Mouse (Mus musculus) heart, postnatal 0 days (tissue): ENCODE results near the gene Prg3. TPM values are rescaled to one million over a fixed set of nuclear protein-coding genes. Genes with fewer than 3 reads are reported as not detected.

ENCODE experiments used
- ATAC-seq: fragments of 200-750 bp; cut with Nextera tagmentation; 2 replicates; pipeline ENCODE4 v1.8.0; 2017; ENCODE audit warnings: low read depth, moderate number of reproducible peaks, moderate library complexity; ENCODE audit not compliant: insufficient read depth
- DNase-seq: peaks from one replicate; pipeline ENCODE4 v3.0.0-alpha.2; 2016; ENCODE audit warnings: low spot score
- H3K27ac ChIP-seq: fragments of 300-500 bp; sonication (generic); 2 replicates; pipeline ENCODE4 v1.5.1; 2014; ENCODE audit warnings: low read depth, mild to moderate bottlenecking
- H3K27me3 ChIP-seq: fragments of 300-500 bp; sonication (generic); 2 replicates; pipeline ENCODE4 v1.6.1; 2014; ENCODE audit warnings: low read length, mixed read lengths; ENCODE audit not compliant: control insufficient read depth, insufficient read depth
- H3K36me3 ChIP-seq: fragments of 300-500 bp; sonication (generic); replicated peaks from 2 replicates; pipeline ENCODE4 v1.6.1; 2014; ENCODE audit warnings: low read length, mixed read lengths; ENCODE audit not compliant: control insufficient read depth, insufficient read depth
- H3K4me1 ChIP-seq: fragments of 300-500 bp; sonication (generic); 2 replicates; pipeline ENCODE4 v1.6.1; 2014; ENCODE audit warnings: antibody characterized with exemption; ENCODE audit not compliant: control insufficient read depth, insufficient read depth
- H3K4me2 ChIP-seq: fragments of 300-500 bp; sonication (generic); 2 replicates; pipeline ENCODE4 v1.6.1; 2014; ENCODE audit warnings: low read depth, mild to moderate bottlenecking, low read length, moderate library complexity
- H3K4me3 ChIP-seq: fragments of 300-500 bp; sonication (generic); 2 replicates; pipeline ENCODE4 v1.5.1; 2014; ENCODE audit warnings: low read depth, low read length
- H3K9ac ChIP-seq: fragments of 300-500 bp; sonication (generic); replicated peaks from 2 replicates; pipeline ENCODE4 v1.6.1; 2014; ENCODE audit warnings: low read depth, low read length, mixed read lengths
- H3K9me3 ChIP-seq: fragments of 300-500 bp; sonication (generic); replicated peaks from 2 replicates; pipeline ENCODE4 v1.6.1; 2016; ENCODE audit warnings: low read length; ENCODE audit not compliant: control insufficient read depth
- CTCF ChIP-seq: IDR thresholded peaks from 2 replicates; pipeline ENCODE4 v1.5.1; 2016; ENCODE audit warnings: antibody characterized with exemption, control low read depth, low read depth
- EP300 ChIP-seq: IDR thresholded peaks from 2 replicates; pipeline ENCODE4 v1.6.1; 2016; ENCODE audit warnings: antibody characterized with exemption, low read depth
- WGBS: fragments of 180-500 bp; shearing (Covaris S2); extraction: QIAGEN DNeasy Blood & Tissue Kit; methylation state at CpG from one replicate; pipeline ENCODE4 v1.1.7; 2014; 5-methylcytosine and 5-hydroxymethylcytosine counted together
- polyA plus RNA-seq: library from polyadenylated mRNA; unstranded; fragments of >200 nt; fragmentation: Nextera tagmentation; extraction: Ambion mirVana; gene quantifications from 2 replicates; pipeline ENCODE4 v1.2.1, GENCODE M21; 2015
- total RNA-seq: library from RNA; depleted of rRNA; stranded (reverse); fragments of >200 nt; gene quantifications from 2 replicates; pipeline ENCODE4 v1.2.3, GENCODE M21; 2014; ENCODE audit warnings: low replicate concordance; rRNA removed

Prg3 gene
- total and polyA plus RNA-seq, 2 experiments from 2014 or later = not detected

GRCm38 (mm10) chr2:85038336-85038735 lies 50.3 kb downstream of the Prg3 start:
- H3K4me2 ChIP-seq = peak overlapping the region; percentile 84
- H3K4me1 ChIP-seq = peaks cover 17% of the 10 kb centered on the region
- TF ChIP-seq EP300 (no peak), CTCF (no peak)
- H3K36me3 ChIP-seq = peaks cover 41% of the 10 kb centered on the region
- H3K9ac ChIP-seq = peak overlapping the region; percentile 86
- H3K27ac ChIP-seq = no peak overlapping the region
- ATAC-seq = no peak
- H3K9me3 ChIP-seq = no peaks in the 10 kb centered on the region
- 87% methylated on average over 13 of the region's 13 CpGs for WGBS
- no peaks in the 10 kb centered on the region for H3K27me3 ChIP-seq
- H3K4me3 ChIP-seq = peak overlapping the region; percentile 82
- no peak for DNase-seq

Other genes starting within 250 kb of the Prg3 start
- 4.3 TPM in 1 of 2 replicates, not detected in the other for gene Gm19426, start 244.6 kb upstream of the Prg3 start, total RNA-seq
- 3.0 and 3.1 TPM in 2 replicates for gene Gm19426, start 244.6 kb upstream of the Prg3 start, polyA plus RNA-seq
- gene Serping1, start 212.8 kb upstream of the Prg3 start, total RNA-seq = 26.3 and 31.2 TPM in 2 replicates
- 37.1 and 38.8 TPM in 2 replicates for gene Serping1, start 212.8 kb upstream of the Prg3 start, polyA plus RNA-seq
- gene Ube2l6, start 189.4 kb upstream of the Prg3 start, total RNA-seq = 40.0 and 47.0 TPM in 2 replicates
- 29.8 and 36.9 TPM in 2 replicates for gene Ube2l6, start 189.4 kb upstream of the Prg3 start, polyA plus RNA-seq
- not detected in 2 replicates for gene Smtnl1, start 165.6 kb upstream of the Prg3 start, total RNA-seq
- gene Smtnl1, start 165.6 kb upstream of the Prg3 start, polyA plus RNA-seq = 0.07 and 0.12 TPM in 2 replicates
- 117 and 140 TPM in 2 replicates for gene Timm10, start 161.2 kb upstream of the Prg3 start, total RNA-seq
- gene Timm10, start 161.2 kb upstream of the Prg3 start, polyA plus RNA-seq = 129 and 133 TPM in 2 replicates
- gene Slc43a1, start 149.4 kb upstream of the Prg3 start, total RNA-seq = 3.9 and 14.1 TPM in 2 replicates
- gene Slc43a1, start 149.4 kb upstream of the Prg3 start, polyA plus RNA-seq = 2.8 and 2.9 TPM in 2 replicates
- gene Rtn4rl2, start 101.5 kb upstream of the Prg3 start, total RNA-seq = 1.6 and 9.2 TPM in 2 replicates
- 0.91 and 1.1 TPM in 2 replicates for gene Rtn4rl2, start 101.5 kb upstream of the Prg3 start, polyA plus RNA-seq
- 101 and 140 TPM in 2 replicates for gene Slc43a3, start 51.6 kb upstream of the Prg3 start, total RNA-seq
- 43.0 and 43.5 TPM in 2 replicates for gene Slc43a3, start 51.6 kb upstream of the Prg3 start, polyA plus RNA-seq
- not detected in 2 replicates for gene Prg2, start 7.8 kb upstream of the Prg3 start, total RNA-seq
- gene Prg2, start 7.8 kb upstream of the Prg3 start, polyA plus RNA-seq = not detected in 2 replicates
- gene Ssrp1, start 49.0 kb downstream of the Prg3 start, total RNA-seq = 106 and 115 TPM in 2 replicates
- gene Ssrp1, start 49.0 kb downstream of the Prg3 start, polyA plus RNA-seq = 60.3 and 63.7 TPM in 2 replicates
- not detected in 2 replicates for gene P2rx3, start 49.2 kb downstream of the Prg3 start, total RNA-seq
- gene P2rx3, start 49.2 kb downstream of the Prg3 start, polyA plus RNA-seq = 0.21 and 0.23 TPM in 2 replicates
- 40.5 and 69.5 TPM in 2 replicates for gene Tnks1bp1, start 59.8 kb downstream of the Prg3 start, total RNA-seq
- 15.4 and 17.7 TPM in 2 replicates for gene Tnks1bp1, start 59.8 kb downstream of the Prg3 start, polyA plus RNA-seq
- gene Aplnr, start 148.0 kb downstream of the Prg3 start, total RNA-seq = 39.5 and 47.7 TPM in 2 replicates
- gene Aplnr, start 148.0 kb downstream of the Prg3 start, polyA plus RNA-seq = 54.0 and 59.0 TPM in 2 replicates
- gene Lrrc55, start 209.0 kb downstream of the Prg3 start, total RNA-seq = 0.35 and 0.38 TPM in 2 replicates
- gene Lrrc55, start 209.0 kb downstream of the Prg3 start, polyA plus RNA-seq = 0.40 and 0.52 TPM in 2 replicates